Mouse (Mus musculus): ENCODE measurements around the gene Tmem107. TPM values are rescaled to one million over a fixed set of nuclear protein-coding genes. Genes with fewer than 3 reads are reported as not detected.

Tmem107 gene
- polyA plus RNA-seq, 1 experiment from 2014 or later, result 62.2 TPM

DNA sequence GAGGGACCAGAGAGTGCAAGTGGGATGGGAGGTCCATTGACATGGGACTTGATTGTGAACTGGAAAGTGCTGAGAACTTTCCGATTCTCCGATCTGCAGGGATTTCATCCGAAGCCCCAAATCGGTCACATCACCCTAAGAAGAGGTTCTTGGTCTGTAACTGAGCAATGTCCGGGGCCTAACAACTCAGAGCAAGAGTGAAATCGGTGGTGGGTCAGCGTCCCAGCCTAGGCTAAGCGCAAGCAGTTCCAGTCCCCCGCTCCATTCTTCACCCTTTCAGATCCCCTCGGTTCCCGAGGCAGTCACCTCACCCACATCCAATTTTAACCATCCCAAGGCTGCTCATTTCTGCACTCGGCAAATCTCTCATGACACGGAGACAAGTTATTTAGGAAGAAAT, 513 bp upstream of the Tmem107 start:
- no peaks in the 10 kb centered on the region for H3K36me3 ChIP-seq (ENCODE audit: control insufficient read depth, insufficient read depth, low read length)
- no peaks in the 10 kb centered on the region for H3K9me3 ChIP-seq (ENCODE audit: control insufficient read depth, low read length)
- peak overlapping the region; percentile 72 for H3K4me2 ChIP-seq (replicated peaks; ENCODE audit: low read depth, low read length)
- H3K4me1 ChIP-seq (ENCODE audit: control insufficient read depth, insufficient read depth, low read length), result peaks cover 24% of the 10 kb centered on the region
- peak overlapping the region; percentile 79 for H3K9ac ChIP-seq (ENCODE audit: low read depth, low read length)
- WGBS, result 0% methylated on average over 13 of the region's 13 CpGs
- no peak for ATAC-seq (ENCODE audit: low FRiP score, low TSS enrichment)
- H3K27ac ChIP-seq (ENCODE audit: low read depth, low read length), result peak overlapping the region; percentile 88
- H3K4me3 ChIP-seq (ENCODE audit: low read length), result peak overlapping the region; percentile 62
- no peaks in the 10 kb centered on the region for H3K27me3 ChIP-seq (ENCODE audit: control insufficient read depth, insufficient read depth, low read length)

GRCm38 (mm10) chr11:69071262-69071661, 656 bp downstream of the Tmem107 start:
- no peaks in the 10 kb centered on the region for H3K27me3 ChIP-seq (ENCODE audit: control insufficient read depth, insufficient read depth, low read length)
- peak overlapping the region; percentile 72 for H3K4me2 ChIP-seq (replicated peaks; ENCODE audit: low read depth, low read length)
- peaks cover 20% of the 10 kb centered on the region; the same call in 1 of the 2 replicates for H3K4me1 ChIP-seq (ENCODE audit: control insufficient read depth, insufficient read depth, low read length)
- 25% methylated on average over 9 of the region's 9 CpGs for WGBS
- H3K36me3 ChIP-seq (ENCODE audit: control insufficient read depth, insufficient read depth, low read length), result no peaks in the 10 kb centered on the region
- H3K9me3 ChIP-seq (ENCODE audit: control insufficient read depth, low read length), result no peaks in the 10 kb centered on the region
- no peak for ATAC-seq (ENCODE audit: low FRiP score, low TSS enrichment)
- H3K4me3 ChIP-seq (ENCODE audit: low read length), result peak overlapping the region; percentile 62
- peak overlapping the region; percentile 79 for H3K9ac ChIP-seq (ENCODE audit: low read depth, low read length)
- peak overlapping the region; percentile 88 for H3K27ac ChIP-seq (ENCODE audit: low read depth, low read length)

- H3K4me3 ChIP-seq (ENCODE audit: low read length), result peak overlapping the region; percentile 21; the same call in 1 of the 2 replicates
- peak overlapping the region; percentile 90 for H3K27ac ChIP-seq (ENCODE audit: low read depth, low read length)
- WGBS, result 79% methylated on average over 11 of the region's 11 CpGs
- ATAC-seq (ENCODE audit: low FRiP score, low TSS enrichment), result no peak
- H3K9ac ChIP-seq (ENCODE audit: low read depth, low read length), result peak overlapping the region; percentile 18; the same call in 1 of the 2 replicates
- no peaks in the 10 kb centered on the region for H3K9me3 ChIP-seq (ENCODE audit: control insufficient read depth, low read length)
- H3K36me3 ChIP-seq (ENCODE audit: control insufficient read depth, insufficient read depth, low read length), result no peaks in the 10 kb centered on the region
- H3K4me1 ChIP-seq (ENCODE audit: control insufficient read depth, insufficient read depth, low read length), result peaks cover 20% of the 10 kb centered on the region; the same call in 1 of the 2 replicates
- H3K4me2 ChIP-seq (replicated peaks; ENCODE audit: low read depth, low read length), result peak overlapping the region; percentile 41
- H3K27me3 ChIP-seq (ENCODE audit: control insufficient read depth, insufficient read depth, low read length), result no peaks in the 10 kb centered on the region
Measured at GRCm38 (mm10) chr11:69072234-69072633, 1.6 kb downstream of the Tmem107 start.

DNA sequence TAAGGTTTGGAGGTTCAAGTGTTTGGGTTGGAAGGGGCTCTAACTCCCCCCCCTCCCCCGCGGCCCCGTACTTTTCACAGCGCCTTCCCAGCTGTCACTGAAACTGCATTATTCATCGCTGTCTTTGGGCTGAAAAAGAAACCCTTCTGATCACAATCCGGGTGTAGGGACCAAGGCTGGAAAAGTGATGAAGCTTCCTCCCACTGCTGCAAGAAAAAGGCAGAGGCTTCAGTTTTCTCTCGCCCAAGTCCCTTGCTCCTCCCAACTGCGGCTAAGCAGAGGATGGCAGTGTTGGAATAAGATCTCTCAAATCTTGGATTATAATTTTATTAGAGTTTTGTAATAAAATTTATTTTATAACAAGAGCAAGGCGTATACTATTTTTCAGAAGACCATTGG, 2.1 kb downstream of the Tmem107 start:
- Histone ChIP-seq H3K4me2 (replicated peaks; ENCODE audit: low read depth, low read length) (peak overlapping the region; percentile 41), H3K9me3 (ENCODE audit: control insufficient read depth, low read length) (no peaks in the 10 kb centered on the region), H3K4me3 (ENCODE audit: low read length) (peak overlapping the region; percentile 21), H3K36me3 (ENCODE audit: control insufficient read depth, insufficient read depth, low read length) (no peaks in the 10 kb centered on the region), H3K27ac (ENCODE audit: low read depth, low read length) (peak overlapping the region; percentile 90), H3K27me3 (ENCODE audit: control insufficient read depth, insufficient read depth, low read length) (no peaks in the 10 kb centered on the region), H3K4me1 (ENCODE audit: control insufficient read depth, insufficient read depth, low read length) (peaks cover 20% of the 10 kb centered on the region; the same call in 1 of the 2 replicates), H3K9ac (ENCODE audit: low read depth, low read length) (peak overlapping the region; percentile 18; the same call in 1 of the 2 replicates)
- no peak for ATAC-seq (ENCODE audit: low FRiP score, low TSS enrichment)
- WGBS, result 15% methylated on average over 9 of the region's 9 CpGs

DNA sequence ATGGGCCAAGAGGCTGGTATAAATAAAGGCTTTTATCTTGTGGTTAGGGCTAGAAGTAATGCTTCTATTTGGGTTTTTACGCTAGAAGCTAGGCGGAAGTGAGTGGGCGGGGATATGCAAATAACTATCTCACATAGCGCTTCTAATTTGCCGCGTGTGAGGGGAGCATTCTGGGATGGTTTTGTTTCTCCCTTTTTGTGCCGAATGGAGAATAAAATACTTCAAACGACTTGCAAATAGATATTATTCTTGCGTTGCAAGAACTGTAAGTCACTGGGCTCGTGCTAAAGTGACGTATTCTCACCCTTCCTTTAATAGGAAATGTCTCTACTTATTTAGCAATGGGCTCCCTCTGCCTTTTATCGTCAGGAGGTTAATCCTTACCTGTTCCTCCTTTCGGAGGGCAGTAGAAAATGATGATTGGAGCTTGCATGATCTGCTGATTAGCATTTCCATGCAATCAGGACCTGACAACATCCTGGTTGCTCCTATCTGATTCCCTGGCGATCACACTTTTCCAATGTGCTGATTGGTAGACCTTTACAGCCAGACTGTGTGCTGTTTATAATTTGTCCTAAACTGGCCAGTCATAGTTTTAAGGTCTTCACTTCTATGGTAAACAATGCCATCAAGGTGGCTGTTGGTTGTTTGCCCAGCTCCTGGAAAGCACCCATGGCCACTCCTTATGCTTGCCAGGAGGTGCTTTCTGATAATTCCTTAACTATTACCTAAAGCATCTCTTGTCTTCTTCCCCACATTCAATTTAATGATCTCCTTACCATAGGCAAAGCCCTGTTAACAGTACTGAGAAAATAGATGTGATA, 2.7 kb downstream of the Tmem107 start:
- Histone ChIP-seq H3K4me3 (ENCODE audit: low read length) (peak overlapping the region; percentile 21), H3K9ac (ENCODE audit: low read depth, low read length) (peak overlapping the region; percentile 57), H3K4me1 (ENCODE audit: control insufficient read depth, insufficient read depth, low read length) (peaks cover 20% of the 10 kb centered on the region; the same call in 1 of the 2 replicates), H3K36me3 (ENCODE audit: control insufficient read depth, insufficient read depth, low read length) (no peaks in the 10 kb centered on the region), H3K27ac (ENCODE audit: low read depth, low read length) (peak overlapping the region; percentile 90), H3K27me3 (ENCODE audit: control insufficient read depth, insufficient read depth, low read length) (no peaks in the 10 kb centered on the region), H3K9me3 (ENCODE audit: control insufficient read depth, low read length) (no peaks in the 10 kb centered on the region), H3K4me2 (replicated peaks; ENCODE audit: low read depth, low read length) (peak overlapping the region; percentile 41)
- peak; percentile 70 for ATAC-seq (ENCODE audit: low FRiP score, low TSS enrichment)
- WGBS, result under 1% methylated on average over 14 of the region's 14 CpGs

DNA sequence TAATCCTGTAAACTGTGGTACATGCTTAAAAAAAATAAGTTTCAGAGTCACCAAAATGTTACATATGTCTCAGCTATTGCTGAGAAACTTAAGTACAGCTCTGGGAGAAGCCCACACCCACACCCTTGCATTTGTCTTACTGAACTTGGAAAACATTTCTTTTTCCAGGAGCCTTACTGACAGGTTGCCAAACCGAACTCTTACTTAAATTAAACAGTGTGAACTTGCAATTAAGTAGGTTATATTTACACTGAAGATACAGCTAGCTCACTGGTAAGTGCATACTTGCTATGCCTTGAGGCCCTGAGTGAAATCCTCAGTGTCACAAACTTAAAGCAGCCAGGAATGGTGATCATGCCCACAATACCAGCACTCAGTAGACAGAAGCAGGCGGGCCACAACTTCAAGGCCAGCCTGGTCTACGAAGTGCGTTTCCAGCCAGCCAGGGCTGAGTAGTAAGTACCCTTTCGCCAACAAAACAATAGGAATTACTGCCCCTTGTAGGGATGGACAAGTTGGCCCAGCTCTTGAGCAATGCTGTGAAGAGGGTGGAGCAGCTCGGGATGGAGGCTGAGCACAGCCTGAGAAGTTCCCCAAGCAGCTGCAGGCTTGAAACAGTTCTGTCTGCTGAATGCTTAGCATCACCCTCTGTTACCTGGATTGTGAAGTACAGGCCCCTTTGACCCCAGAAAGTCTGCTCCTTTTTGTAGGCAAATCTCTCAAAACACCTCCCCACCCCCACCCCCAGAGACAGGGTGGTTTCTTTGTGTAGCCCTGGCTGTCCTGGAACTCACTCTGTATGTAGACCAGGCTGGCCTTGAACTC, 3.6 kb downstream of the Tmem107 start:
- peak overlapping the region; percentile 90 for H3K27ac ChIP-seq (ENCODE audit: low read depth, low read length)
- H3K4me2 ChIP-seq (replicated peaks; ENCODE audit: low read depth, low read length), result 0 out of 2 replicates have a peak overlapping the region, but pooled peaks have one; percentile 12
- no peak overlapping the region for H3K4me3 ChIP-seq (ENCODE audit: low read length)
- H3K36me3 ChIP-seq (ENCODE audit: control insufficient read depth, insufficient read depth, low read length), result no peaks in the 10 kb centered on the region
- no peaks in the 10 kb centered on the region for H3K27me3 ChIP-seq (ENCODE audit: control insufficient read depth, insufficient read depth, low read length)
- WGBS, result 37% methylated on average over 6 of the region's 6 CpGs
- peaks cover 20% of the 10 kb centered on the region; the same call in 1 of the 2 replicates for H3K4me1 ChIP-seq (ENCODE audit: control insufficient read depth, insufficient read depth, low read length)
- H3K9ac ChIP-seq (ENCODE audit: low read depth, low read length), result 0 out of 2 replicates have a peak overlapping the region, but pooled peaks have one; percentile 23
- ATAC-seq (ENCODE audit: low FRiP score, low TSS enrichment), result no peak
- H3K9me3 ChIP-seq (ENCODE audit: control insufficient read depth, low read length), result no peaks in the 10 kb centered on the region

DNA sequence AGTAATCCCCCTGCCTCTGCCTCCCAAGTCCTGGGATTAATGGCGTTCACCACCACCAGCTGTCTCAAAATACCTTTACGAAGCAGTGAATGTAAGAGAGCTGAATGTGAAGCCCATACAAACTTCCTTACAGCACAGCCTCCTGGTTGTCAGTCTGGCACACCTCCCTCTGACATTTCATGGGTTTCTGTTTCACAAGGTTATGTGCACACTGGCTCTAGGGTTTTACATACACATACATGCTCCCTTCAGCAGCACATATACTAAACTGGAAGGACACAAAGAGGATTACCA, 4.1 kb downstream of the Tmem107 start:
- H3K9me3 ChIP-seq (ENCODE audit: control insufficient read depth, low read length), result no peaks in the 10 kb centered on the region
- ATAC-seq (ENCODE audit: low FRiP score, low TSS enrichment), result no peak
- WGBS, result 55% methylated on average over 2 of the region's 2 CpGs
- H3K27ac ChIP-seq (ENCODE audit: low read depth, low read length), result no peak overlapping the region
- H3K36me3 ChIP-seq (ENCODE audit: control insufficient read depth, insufficient read depth, low read length), result no peaks in the 10 kb centered on the region
- no peak overlapping the region for H3K9ac ChIP-seq (ENCODE audit: low read depth, low read length)
- no peaks in the 10 kb centered on the region for H3K27me3 ChIP-seq (ENCODE audit: control insufficient read depth, insufficient read depth, low read length)
- H3K4me3 ChIP-seq (ENCODE audit: low read length), result no peak overlapping the region
- H3K4me1 ChIP-seq (ENCODE audit: control insufficient read depth, insufficient read depth, low read length), result peaks cover 19% of the 10 kb centered on the region; the same call in 1 of the 2 replicates
- no peak overlapping the region for H3K4me2 ChIP-seq (replicated peaks; ENCODE audit: low read depth, low read length)

DNA sequence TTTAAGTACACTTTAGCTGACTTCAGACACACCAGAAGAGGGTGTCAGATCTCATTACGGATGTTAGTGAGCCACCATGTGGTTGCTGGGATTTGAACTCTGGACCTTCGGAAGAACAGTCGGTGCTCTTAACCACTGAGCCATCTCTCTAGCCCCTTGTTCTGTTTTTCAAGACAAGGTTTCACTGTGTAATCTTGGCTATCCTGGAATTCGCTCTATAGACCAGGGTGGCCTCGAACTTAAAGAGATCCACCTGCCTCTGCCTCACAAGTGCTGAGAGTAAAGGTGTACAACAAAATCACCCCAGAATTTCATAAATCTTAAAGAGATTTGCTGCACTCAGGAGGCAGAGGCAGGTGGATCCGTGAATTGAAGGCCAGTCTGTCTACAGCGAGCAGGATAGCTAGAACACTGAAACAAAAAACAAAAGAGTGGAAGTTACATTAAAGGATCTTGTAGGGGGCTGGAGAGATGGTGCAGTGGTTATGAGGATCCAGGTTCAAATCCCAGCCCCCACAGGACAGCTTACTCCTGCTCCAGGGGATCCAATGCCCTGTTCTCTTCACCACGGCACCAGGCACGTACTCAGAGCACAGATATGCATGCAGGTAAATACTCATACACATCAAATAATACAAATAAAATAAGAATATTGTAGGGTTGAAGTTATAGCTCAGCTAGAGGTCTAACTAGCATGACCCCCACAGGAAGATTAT, 5.3 kb downstream of the Tmem107 start:
- H3K4me3 ChIP-seq (ENCODE audit: low read length), result no peak overlapping the region
- no peaks in the 10 kb centered on the region for H3K36me3 ChIP-seq (ENCODE audit: control insufficient read depth, insufficient read depth, low read length)
- no peak overlapping the region for H3K4me2 ChIP-seq (replicated peaks; ENCODE audit: low read depth, low read length)
- H3K9ac ChIP-seq (ENCODE audit: low read depth, low read length), result no peak overlapping the region
- WGBS, result 62% methylated on average over 8 of the region's 9 CpGs
- H3K9me3 ChIP-seq (ENCODE audit: control insufficient read depth, low read length), result no peaks in the 10 kb centered on the region
- no peak overlapping the region for H3K27ac ChIP-seq (ENCODE audit: low read depth, low read length)
- no peak for ATAC-seq (ENCODE audit: low FRiP score, low TSS enrichment)
- H3K27me3 ChIP-seq (ENCODE audit: control insufficient read depth, insufficient read depth, low read length), result no peaks in the 10 kb centered on the region
- H3K4me1 ChIP-seq (ENCODE audit: control insufficient read depth, insufficient read depth, low read length), result peaks cover 20% of the 10 kb centered on the region; the same call in 1 of the 2 replicates
